Mouse (Mus musculus) thymus, postnatal 0 days (tissue): ENCODE results near the gene Nat8l. TPM values are rescaled to one million over a fixed set of nuclear protein-coding genes. Genes with fewer than 3 reads are reported as not detected.
"Not testable (repeated sequence)": the region's sequence is repeated elsewhere in the genome, so short reads cannot be mapped to it uniquely, and the experiment has no call there.

Experiments used
- DNase-seq: peaks from one replicate; pipeline ENCODE4 v3.0.0-alpha.2; 2015; ENCODE audit warnings: low spot score
- polyA plus RNA-seq: library from polyadenylated mRNA; unstranded; fragments of >200 nt; fragmentation: Nextera tagmentation; extraction: Ambion mirVana; gene quantifications from 2 replicates; pipeline ENCODE4 v1.2.1, GENCODE M21; 2015

The Nat8l gene
- 0.22 and 0.23 TPM in 2 replicates for polyA plus RNA-seq

DNA sequence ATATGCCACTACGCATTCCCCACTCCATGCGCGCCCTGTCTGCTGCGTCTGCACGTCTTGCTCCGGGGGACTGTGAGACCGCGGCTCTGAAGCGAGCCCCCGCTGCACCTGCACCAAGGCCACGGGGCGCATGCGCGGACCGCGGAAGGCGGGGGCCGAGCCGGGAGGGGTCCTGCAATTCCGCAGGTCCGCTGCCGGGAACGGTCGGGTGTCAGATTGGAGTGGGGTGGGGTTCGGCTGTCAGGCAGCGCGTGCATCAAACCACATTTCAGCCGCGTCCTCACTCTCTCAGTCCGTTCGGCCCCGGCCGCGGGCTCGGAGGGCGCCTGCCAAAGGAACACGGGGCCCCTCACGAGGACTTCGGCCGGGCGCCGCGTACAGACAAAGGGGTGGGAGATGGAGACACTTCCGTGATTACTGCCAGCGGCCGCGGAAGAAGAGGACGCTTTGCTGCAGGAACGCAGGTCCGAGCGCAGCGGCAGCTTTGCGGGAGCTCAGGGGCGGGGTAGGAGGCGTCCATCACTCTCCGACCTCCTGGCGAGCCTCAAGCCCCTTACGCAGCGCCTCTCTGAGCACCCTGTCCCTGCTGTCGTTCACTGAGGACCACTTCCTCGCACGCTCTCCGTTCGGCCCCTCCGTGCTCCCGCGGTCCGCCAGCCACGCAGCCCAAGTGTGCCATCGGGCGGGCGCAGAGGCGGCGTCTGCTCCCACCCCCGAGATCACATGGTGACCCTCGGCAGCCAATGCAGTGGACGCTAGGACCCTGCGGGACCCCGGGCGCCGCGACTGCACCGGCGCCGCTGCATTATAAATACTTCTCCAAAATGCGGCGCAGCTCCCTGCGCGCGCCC lies at the start of gene Nat8l:
Gene Nat8l (plus strand): TSS at position 142 of the 851 bp plus-strand sequence.
- DNase-seq = peak; percentile 61

DNA sequence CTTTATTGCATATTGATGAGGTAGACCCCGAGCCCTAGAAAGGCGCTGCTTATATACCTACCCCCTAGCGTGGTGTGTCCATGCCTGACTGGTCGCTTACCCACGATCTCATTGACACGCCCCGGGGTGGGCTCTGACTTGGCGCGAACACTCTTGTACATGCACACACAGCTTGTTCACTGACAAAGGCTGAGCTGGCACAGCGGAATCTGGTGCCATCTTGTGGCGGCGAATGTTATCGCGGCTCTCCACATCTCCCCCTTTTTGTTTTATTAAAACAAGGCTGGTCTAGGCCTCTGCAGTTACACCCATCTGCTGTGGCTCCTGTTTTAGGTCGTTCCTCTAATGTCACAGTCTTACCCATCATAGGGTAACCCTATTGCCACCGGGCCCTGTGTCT lies 48.7 kb upstream of the Nat8l start:
- DNase-seq = not testable (repeated sequence)

GRCm38 (mm10) chr5:33948314-33948713 lies 47.5 kb upstream of the Nat8l start:
- DNase-seq = no peak

DNA sequence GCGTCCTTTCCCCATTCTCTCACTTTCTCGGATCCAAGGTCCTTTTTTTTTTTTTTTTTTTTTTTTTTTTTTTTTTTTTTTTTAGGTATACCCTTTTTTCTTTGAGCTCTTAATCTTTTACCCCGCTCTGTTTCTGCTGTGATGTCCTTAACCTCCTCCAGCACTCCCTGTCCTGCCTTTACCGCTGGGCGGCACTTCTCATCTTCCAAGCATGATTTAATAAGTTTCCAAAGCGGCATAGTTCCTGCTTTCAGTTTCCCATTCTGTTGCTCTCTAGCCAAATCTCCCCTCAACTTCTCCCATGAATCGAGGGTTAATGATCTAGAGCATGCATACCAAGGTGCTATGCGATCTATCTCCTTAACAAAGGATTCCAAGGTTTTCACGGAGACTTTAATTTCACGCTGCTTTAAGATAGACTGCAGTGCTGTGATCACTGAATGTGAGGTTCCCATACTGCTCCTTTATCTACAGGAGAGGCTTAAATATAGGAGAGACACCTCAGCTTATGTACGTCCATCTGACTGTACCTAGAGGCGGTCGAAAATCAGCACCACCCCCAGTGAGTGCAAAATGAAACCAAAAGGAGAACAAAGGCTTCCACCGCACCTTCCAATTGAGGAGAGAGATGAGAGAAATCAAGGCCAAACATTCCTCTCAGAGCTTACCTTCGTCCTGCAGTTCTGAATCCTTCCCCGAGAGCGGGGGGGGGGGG lies 42.2 kb upstream of the Nat8l start:
- DNase-seq = no peak

GRCm38 (mm10) chr5:33954354-33954753 lies 41.4 kb upstream of the Nat8l start:
- peak; percentile 64 for DNase-seq

- DNase-seq = no peak
Observed at GRCm38 (mm10) chr5:33955868-33956267, 39.9 kb upstream of the Nat8l start.

GRCm38 (mm10) chr5:33959382-33959781 lies 36.4 kb upstream of the Nat8l start:
- no peak for DNase-seq

- DNase-seq = no peak
Observed at GRCm38 (mm10) chr5:33974736-33975135, 21.0 kb upstream of the Nat8l start.

DNA sequence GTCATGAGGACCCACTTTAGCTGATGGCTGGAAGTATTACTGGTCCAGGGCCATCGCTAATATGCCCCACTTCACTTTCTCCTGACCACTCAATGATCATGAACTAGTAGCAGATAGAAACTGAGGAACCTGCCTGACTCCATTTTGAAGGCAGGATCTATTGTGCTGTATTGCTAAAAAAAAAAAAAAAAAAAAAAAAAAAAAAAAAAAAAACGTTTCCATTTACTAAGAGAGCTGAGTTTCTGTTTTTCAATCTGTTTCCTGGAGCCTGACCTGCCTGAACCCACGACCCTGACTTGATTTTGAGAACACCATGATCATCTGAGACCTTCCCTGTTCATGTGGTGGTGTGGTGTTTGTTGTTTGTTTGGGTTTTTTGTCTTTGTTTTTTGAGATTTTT lies 19.5 kb upstream of the Nat8l start:
- no peak for DNase-seq

DNA sequence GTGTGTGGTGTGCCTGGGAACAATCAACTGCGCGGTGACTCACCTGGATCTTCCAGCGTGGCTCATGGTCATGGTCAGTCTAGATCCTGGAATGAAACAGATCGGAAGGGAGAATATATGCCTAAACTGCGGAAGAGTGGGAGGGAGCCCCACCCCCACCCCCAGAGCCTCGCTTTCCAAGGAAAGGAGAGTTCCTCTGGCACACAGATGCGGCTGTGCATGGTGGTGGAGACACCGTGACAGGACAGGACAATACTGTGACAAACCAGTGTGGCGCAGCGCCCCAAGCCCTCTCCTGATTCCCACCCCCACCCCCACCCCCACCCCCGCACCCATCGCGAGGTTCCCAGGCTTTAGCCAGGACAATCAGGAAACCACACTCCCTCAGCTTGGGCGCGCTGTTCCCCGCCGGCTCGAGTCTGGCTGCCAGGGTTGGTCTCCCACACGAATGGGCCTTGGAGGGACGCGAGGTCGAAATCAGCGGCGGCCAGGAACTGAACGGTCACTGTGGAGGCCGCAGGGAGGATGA lies 13.0 kb upstream of the Nat8l start:
- no peak for DNase-seq

DNA sequence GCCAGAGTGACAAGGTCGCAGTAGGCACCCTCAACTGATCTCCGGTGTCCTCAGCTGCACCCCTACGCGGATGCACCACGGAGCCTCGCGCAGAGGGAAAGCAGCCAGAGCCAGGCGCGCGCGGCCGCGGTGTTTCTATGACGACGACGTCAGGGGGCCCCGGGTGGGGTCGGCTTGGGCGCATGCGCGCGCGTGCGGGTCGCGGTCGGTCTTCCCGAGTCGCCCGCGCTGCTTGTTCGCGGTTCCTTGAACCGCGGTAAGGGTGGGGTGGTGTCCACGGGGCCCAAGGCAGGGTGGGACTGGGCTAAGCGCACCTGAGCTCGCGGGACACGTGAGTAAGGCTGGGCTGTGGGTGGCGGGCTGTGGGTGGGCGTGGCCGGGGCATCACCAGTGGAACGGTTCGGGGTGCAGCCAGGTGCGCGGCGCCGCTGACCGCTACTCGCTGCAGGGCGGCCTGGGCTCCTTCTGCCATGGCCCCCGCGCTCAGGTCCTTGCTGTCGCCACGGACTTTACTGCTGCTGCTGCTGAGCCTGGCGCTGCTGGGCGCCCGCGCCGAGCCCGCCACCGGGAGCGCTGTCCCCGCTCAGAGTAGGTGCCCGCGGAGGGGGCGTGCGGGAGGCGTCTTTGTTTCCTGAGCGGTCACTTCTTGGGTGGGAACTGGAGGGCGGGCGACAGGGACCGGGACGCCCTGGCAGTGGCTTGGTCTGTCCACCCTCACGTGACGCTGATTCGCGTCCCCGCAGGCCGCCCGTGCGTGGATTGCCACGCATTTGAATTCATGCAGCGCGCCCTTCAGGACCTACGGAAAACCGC lies 12.3 kb upstream of the Nat8l start, which contains the start of gene Gm1673:
Gene Gm1673 (plus strand): TSS at position 125 of the 813 bp plus-strand sequence.
- DNase-seq = peak; percentile 88

DNA sequence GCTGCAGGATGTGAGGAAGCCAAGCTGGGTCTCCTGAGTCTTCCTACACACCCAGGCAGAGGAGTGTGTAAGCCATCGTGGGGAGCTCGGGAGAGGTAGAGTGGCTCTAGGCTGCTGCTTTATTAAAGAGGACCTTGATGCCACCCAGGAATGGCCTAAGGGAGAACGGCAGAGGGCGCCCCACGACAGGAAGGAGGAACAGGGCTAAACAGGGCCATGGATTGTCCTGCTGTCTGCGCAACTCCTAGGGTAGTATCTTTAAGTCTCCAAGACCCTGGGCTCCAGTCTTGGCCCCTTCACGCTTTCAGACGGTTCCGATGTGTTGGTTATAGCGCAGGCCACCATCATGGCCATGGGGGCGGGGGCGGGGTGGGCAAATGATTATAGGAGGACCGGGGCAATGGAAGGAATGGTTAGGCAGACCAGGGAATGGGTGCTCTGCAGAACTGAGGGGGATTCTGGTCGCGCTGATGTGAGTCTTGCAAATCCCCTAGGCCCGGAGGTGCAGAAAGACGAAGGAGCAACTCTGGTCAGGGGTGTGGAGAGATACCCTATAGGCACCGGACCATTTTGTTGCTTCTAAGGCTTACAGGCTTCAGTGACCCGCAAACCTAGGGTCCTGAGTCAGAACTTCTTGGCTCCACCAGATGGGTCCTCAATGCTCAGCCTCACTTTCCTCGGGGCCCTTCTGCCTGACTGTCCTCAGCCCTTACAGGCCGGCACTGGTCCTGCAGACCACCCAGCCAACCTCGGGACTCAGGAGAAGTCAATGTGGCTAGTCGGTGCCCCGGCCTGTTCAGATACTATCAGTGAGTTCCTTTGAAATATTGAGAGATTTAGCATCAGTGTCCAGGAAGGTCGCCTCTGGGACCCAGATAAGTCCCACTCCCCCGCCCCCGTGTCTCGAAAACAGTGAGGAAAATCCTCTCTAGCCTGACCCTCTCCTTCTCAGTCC lies 836 bp upstream of the Nat8l start:
- peak; percentile 35 for DNase-seq

DNA sequence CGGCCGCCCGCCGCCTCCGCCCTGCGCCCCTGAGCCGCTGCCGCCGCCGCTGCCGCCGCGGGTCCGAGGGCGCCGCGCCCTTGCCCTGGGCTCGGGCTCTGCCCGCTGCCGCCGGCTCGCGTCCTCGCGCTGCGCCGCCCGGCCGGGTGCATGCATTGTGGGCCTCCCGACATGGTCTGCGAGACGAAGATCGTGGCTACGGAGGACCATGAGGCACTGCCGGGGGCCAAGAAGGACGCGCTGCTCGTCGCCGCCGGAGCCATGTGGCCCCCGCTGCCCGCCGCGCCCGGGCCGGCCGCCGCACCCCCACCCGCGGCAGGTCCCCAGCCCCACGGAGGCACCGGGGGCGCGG lies 886 bp downstream of the Nat8l start:
- no peak for DNase-seq

GRCm38 (mm10) chr5:33997051-33997741 lies 1.4 kb downstream of the Nat8l start:
- peak; percentile 7 for DNase-seq

DNA sequence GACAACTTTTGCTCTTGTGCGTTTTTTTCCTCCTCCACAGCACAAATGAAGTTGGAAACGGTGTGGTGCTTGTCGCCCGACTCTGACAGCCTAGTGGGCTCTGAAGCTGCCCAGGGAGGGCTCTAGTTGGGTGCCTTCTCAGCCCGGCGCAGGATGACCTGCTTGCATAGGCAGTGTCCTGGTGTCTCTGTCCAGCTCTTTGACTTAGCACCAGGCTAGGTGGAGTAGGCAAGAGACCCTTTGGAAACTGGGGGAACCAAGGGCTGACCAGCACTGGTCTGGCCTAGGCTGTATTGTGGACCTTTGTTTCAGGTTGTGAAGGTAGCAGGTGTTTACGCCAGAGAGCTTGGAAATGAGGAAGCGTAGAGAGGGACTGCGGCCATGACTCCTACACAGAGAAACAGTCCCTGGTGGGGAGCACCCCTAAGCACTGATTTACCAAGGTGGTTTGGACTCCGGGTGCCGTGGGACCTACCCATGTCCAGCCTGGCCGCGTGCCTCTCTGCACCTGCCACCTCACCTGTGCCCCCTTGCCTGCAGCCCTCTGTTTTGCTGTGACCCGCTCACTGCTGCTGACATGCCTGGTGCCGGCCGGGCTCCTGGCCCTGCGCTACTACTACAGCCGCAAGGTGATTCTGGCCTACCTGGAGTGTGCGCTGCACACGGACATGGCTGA lies 2.2 kb downstream of the Nat8l start:
- DNase-seq = no peak

- DNase-seq = no peak
Observed at GRCm38 (mm10) chr5:33998505-33998877, 2.7 kb downstream of the Nat8l start.

DNA sequence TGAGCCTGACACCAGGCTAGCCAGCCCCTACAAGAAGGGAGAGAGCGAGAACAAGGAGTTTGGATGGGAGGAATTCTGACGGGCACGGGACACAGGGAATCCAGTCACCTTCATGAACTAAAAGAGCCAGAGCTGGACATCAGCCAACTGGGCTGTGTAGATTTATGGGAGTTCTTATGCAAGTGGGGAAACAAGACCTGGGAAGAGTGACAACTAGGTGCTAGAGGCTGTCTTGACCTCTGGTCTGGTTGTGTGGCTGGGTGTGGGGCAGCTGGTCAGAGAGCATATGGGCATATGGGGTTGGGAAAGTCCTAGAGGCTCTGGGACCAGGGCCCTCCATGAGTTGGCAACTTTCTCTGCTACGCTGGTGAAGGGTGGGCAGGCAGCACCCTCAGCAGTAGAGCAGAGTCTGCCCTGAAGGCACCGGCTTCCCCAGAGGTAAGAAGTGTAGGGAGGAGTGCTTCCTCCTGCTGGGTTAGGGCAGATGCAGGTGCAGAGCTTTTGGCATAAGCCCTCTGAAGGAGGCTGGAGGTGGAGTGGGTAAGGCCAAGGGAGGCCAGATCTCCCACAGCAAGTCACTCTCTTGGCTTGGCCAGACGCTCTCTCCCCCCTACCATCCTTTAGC lies 3.8 kb downstream of the Nat8l start:
- DNase-seq = no peak

- DNase-seq = no peak
Observed at GRCm38 (mm10) chr5:34000809-34001208, 5.0 kb downstream of the Nat8l start.

DNA sequence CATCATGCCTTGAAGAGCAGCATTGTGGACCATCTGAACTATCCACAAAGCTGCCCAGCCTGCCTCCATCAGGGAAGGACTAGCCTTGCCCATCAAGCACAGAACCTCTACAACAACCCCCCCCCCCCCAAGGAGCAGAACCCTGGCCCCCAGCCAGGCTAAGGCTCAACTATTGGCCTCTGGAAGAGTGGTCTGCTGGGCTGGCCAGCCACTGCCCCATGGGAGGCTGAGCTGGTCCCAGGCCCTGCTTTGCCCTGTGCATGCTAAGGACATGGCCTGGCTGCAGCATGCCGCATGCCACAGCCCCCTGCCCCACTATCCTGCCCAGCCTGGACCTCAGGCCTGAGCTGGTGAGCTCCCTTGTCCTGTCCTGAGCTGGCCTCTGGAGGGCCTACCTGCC lies 5.6 kb downstream of the Nat8l start:
- DNase-seq = no peak
